Mouse (Mus musculus) forebrain, embryonic 16.5 days (tissue): Measurements from ENCODE around the gene Catsperz. TPM values are rescaled to one million over a fixed set of nuclear protein-coding genes. Genes with fewer than 3 reads are reported as not detected.

ENCODE experiments used
- ATAC-seq: fragments of 200-750 bp; cut with Nextera tagmentation; 2 replicates; pipeline ENCODE4 v1.8.0; 2017; ENCODE audit warnings: mild to moderate bottlenecking, moderate library complexity
- H3K27ac ChIP-seq: fragments of 300-500 bp; sonication (generic); 2 replicates; pipeline ENCODE4 v1.5.1; 2014; ENCODE audit warnings: low read length, control low read depth
- H3K27me3 ChIP-seq: fragments of 300-500 bp; sonication (generic); replicated peaks from 2 replicates; pipeline ENCODE4 v1.6.1; 2014; ENCODE audit warnings: low read length; ENCODE audit not compliant: control insufficient read depth, insufficient read depth
- H3K36me3 ChIP-seq: fragments of 300-500 bp; sonication (generic); 2 replicates; pipeline ENCODE4 v1.6.1; 2014; ENCODE audit not compliant: control insufficient read depth, insufficient read depth
- H3K4me1 ChIP-seq: fragments of 300-500 bp; sonication (generic); replicated peaks from 2 replicates; pipeline ENCODE4 v1.6.1; 2014; ENCODE audit warnings: low read length; ENCODE audit not compliant: control insufficient read depth, insufficient read depth
- H3K4me2 ChIP-seq: fragments of 300-500 bp; sonication (generic); 2 replicates; pipeline ENCODE4 v1.6.1; 2014; ENCODE audit warnings: mild to moderate bottlenecking, low read length, control low read depth
- H3K4me3 ChIP-seq: fragments of 300-500 bp; sonication (generic); replicated peaks from 2 replicates; pipeline ENCODE4 v1.5.1; 2014; ENCODE audit warnings: mild to moderate bottlenecking, low read length, control low read depth
- H3K9ac ChIP-seq: fragments of 300-500 bp; sonication (generic); replicated peaks from 2 replicates; pipeline ENCODE4 v1.6.1; 2014; ENCODE audit warnings: low read depth, low read length, control low read depth
- H3K9me3 ChIP-seq: fragments of 300-500 bp; sonication (generic); 2 replicates; pipeline ENCODE4 v1.6.1; 2016; ENCODE audit warnings: low read length; ENCODE audit not compliant: control insufficient read depth
- WGBS: fragments of 180-500 bp; shearing (Covaris S2); extraction: QIAGEN DNeasy Blood & Tissue Kit; methylation state at CpG from one replicate; pipeline ENCODE4 v1.1.7; 2014; 5-methylcytosine and 5-hydroxymethylcytosine counted together
- microRNA-seq: library from miRNA; unstranded; fragments of <30 nt; microRNA quantifications from one replicate; pipeline ENCODE4, GENCODE M21; 2017
- polyA plus RNA-seq: library from polyadenylated mRNA; unstranded; fragments of >200 nt; fragmentation: Nextera tagmentation; extraction: Ambion mirVana; gene quantifications from 2 replicates; pipeline ENCODE4 v1.2.1, GENCODE M21; 2015

Catsperz gene
- polyA plus RNA-seq, 1 experiment from 2014 or later: 0.37 TPM

DNA sequence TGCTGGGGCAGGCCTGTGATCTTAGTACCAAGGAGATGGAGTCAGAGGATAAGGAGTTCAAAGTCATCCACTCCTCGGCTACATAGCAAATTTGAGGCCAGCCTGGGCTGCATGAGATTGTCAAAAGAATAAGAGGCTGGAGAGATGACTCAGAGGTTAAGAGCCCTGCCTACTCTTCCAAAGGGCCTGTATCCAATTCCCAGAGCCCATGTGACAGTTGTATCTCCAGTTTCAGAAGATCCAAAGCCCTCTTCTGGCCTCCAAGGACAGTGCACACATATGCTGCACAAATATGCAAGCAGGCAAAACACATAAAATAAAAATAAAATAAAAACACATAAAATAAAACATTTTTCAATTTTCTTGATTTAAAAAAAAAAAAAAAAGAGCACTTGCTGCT is 50.9 kb downstream of the Catsperz start:
- Histone ChIP-seq H3K9ac (no peak overlapping the region), H3K36me3 (no peaks in the 10 kb centered on the region), H3K4me2 (no peak overlapping the region), H3K4me1 (no peaks in the 10 kb centered on the region), H3K27ac (no peak overlapping the region), H3K27me3 (no peaks in the 10 kb centered on the region), H3K9me3 (peaks cover 4% of the 10 kb centered on the region; the same call in 1 of the 2 replicates), H3K4me3 (no peak overlapping the region)
- no peak for ATAC-seq
- 84% methylated on average over 1 of the region's 1 CpGs for WGBS

DNA sequence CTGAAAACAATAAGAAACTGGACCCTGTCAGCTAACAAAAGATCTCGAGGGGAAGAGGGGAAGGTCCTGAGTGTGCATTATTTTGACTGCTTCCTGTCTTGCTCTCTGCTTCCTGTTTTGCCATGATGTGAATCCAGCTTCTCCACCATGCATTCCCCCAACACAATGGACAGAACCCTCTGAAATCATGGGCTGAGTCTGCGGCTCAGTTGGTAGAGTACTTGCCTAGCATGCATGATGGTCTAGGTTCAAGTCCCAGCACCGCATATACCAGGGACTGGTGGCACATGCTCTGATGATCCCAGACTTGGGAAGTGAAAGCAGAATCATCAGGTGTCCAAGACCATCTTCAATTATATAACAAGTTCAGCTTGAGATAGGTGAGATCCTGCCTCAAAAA is 52.5 kb downstream of the Catsperz start:
- WGBS: 72% methylated on average over 3 of the region's 3 CpGs
- Histone ChIP-seq H3K27me3 (no peaks in the 10 kb centered on the region), H3K4me1 (no peaks in the 10 kb centered on the region), H3K27ac (no peak overlapping the region), H3K9me3 (no peaks in the 10 kb centered on the region), H3K4me3 (no peak overlapping the region), H3K36me3 (no peaks in the 10 kb centered on the region), H3K9ac (no peak overlapping the region), H3K4me2 (no peak overlapping the region)
- no peak for ATAC-seq

Small RNAs within 50 kb of the gene (microRNA-seq; reads per million reads assigned to microRNA genes)
- 1.2 reads per million for gene Mir6990

Other genes starting within 250 kb of the Catsperz start
- 9.4 and 9.7 TPM in 2 replicates for gene Rps6ka4, start 84.7 kb downstream of the Catsperz start, polyA plus RNA-seq
- 0.68 and 1.1 TPM in 2 replicates for gene Ccdc88b, start 67.2 kb downstream of the Catsperz start, polyA plus RNA-seq
- 104 and 116 TPM in 2 replicates for gene Trmt112, start 15.7 kb downstream of the Catsperz start, polyA plus RNA-seq
- 244 and 272 TPM in 2 replicates for gene Prdx5, start 15.3 kb downstream of the Catsperz start, polyA plus RNA-seq
- gene Esrra, start 3.6 kb downstream of the Catsperz start, polyA plus RNA-seq: 16.1 and 18.8 TPM in 2 replicates
- gene Kcnk4, start 9.1 kb upstream of the Catsperz start, polyA plus RNA-seq: 2.1 and 3.3 TPM in 2 replicates
- gene Bad, start 16.5 kb upstream of the Catsperz start, polyA plus RNA-seq: 87.9 and 88.4 TPM in 2 replicates
- gene Gpr137, start 17.1 kb upstream of the Catsperz start, polyA plus RNA-seq: 46.3 and 52.5 TPM in 2 replicates
- gene Ppp1r14b, start 49.6 kb upstream of the Catsperz start, polyA plus RNA-seq: 132 and 140 TPM in 2 replicates
- 11.5 and 12.3 TPM in 2 replicates for gene Plcb3, start 51.1 kb upstream of the Catsperz start, polyA plus RNA-seq
- gene Fkbp2, start 55.1 kb upstream of the Catsperz start, polyA plus RNA-seq: 73.8 and 101 TPM in 2 replicates
- 42.5 and 44.6 TPM in 2 replicates for gene Vegfb, start 62.3 kb upstream of the Catsperz start, polyA plus RNA-seq
- 18.3 and 23.3 TPM in 2 replicates for gene Dnajc4, start 67.2 kb upstream of the Catsperz start, polyA plus RNA-seq
- 15.5 and 16.0 TPM in 2 replicates for gene Nudt22, start 70.7 kb upstream of the Catsperz start, polyA plus RNA-seq
- 12.5 and 17.9 TPM in 2 replicates for gene Trpt1, start 70.8 kb upstream of the Catsperz start, polyA plus RNA-seq
- gene Fermt3, start 94.1 kb upstream of the Catsperz start, polyA plus RNA-seq: 3.3 and 3.8 TPM in 2 replicates
- 246 and 247 TPM in 2 replicates for gene Stip1, start 114.6 kb upstream of the Catsperz start, polyA plus RNA-seq
- gene Macrod1, start 131.4 kb upstream of the Catsperz start, polyA plus RNA-seq: 4.0 and 5.3 TPM in 2 replicates
- 13.8 and 16.1 TPM in 2 replicates for gene Flrt1, start 180.3 kb upstream of the Catsperz start, polyA plus RNA-seq